Mouse (Mus musculus) lung, postnatal 4 days (tissue): ENCODE data around the gene Bckdha.

Experiments used
- DNase-seq, 2 experiments: peaks; one replicate each; pipeline ENCODE4 v3.0.0; 2021

Gene Bckdha

GRCm38 (mm10) chr7:25610056-25610455 lies 48.7 kb downstream of the Bckdha start:
- DNase-seq: peak in 1 of 2 experiments; percentile 13

DNA sequence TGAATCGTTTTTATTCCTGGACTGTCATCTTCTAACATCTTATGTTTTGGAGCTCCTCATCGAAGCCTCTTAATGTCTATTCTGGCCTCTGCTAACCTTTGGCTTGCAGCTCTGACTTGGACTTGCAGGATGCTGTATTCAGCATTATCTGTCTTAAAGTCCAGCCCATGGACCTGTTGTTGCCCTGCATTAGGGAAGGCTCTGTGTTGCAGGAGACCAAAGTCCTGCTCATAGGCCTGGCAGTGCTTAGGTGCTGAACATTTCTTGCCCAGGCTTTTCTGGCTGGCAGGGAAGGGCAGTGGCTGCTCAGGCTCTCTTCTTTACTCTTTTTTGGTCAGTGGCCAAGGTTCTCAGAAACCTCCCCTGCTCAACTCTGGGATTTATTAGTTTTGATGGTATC lies 51.6 kb downstream of the Bckdha start:
- DNase-seq: peak in 1 of 2 experiments; percentile 6

- peak in 1 of 2 experiments; percentile 12 for DNase-seq
Observed at GRCm38 (mm10) chr7:25606625-25607063, 52.1 kb downstream of the Bckdha start.

DNA sequence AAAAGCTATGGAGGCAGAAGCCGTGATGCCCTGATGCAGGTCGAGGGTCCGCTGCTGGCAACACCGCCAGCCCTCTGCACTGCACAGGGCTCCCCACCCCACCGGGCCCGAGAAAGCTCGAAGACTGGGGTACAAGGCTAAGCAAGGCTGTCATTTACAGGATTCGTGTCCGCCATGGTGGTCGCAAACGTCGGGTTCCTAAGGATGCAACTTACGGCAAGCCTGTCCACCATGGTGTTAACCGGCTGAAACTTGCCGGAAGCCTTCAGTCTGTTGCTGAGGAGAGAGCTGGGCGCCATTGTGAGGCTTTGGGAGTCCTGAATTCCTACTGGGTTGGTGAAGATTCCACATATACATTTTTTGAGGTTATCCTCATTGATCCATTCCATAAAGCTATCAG lies 57.4 kb downstream of the Bckdha start:
- DNase-seq: peak in 1 of 2 experiments; percentile 17

DNA sequence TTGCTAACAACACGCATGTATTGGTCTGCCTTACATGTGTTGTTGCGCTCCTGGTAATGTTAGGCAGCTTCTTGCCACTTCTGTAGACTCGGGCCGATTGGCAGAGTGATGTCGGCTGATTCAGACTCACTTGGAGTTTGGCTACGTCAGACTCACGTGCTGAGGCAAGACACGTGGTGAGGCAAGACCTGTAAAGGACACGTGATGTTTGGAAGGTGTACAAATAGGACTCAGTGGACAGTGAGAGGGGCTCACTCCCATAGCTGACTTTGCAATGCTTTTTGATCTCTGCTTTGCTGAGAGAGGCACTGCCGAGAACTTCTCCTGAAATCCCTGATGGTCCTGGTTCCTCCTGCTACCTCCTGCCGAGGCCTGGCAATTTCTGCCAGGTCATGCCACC lies 58.1 kb downstream of the Bckdha start:
- peak in 1 of 2 experiments; percentile 16 for DNase-seq

DNA sequence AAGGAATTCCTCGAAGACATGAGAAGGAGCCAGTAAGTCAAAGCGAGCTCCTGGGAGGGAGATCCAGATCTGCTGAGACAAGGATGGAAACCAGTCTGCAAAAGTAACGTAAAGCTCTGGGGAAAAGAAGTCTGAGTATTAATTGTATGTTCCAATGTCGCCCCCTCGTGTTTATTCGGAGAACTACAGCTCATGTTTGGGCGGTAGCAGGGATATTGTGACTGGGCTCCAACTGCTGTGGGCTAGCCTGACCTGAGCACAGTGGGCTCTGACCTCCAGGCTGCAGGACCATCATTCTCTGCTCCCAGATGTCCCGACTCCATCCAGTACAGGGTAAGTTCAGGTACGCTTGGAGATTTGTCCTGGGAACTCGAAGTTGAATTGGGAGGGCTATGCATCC lies 59.1 kb downstream of the Bckdha start:
- DNase-seq: peak; percentile 42 to 76

DNA sequence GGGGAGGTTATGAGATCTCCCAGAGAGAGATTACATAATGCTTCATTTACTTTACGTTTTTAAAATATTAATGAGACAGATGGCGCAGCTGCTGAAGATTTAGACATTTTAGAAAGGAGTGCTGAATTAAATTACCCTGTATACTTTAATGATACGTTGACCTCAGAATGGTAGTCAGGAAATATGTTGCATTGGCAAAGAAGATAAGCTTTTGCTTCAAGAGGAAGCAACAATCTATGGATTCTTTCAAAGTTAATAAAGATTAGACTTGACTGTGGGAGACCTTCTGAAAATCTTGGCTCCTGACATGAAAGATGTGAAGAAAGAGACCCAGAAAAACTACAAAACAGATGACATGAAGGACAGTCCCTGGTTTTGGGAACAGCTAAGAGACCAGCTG lies 64.9 kb downstream of the Bckdha start:
- DNase-seq: no peak

- peak in 1 of 2 experiments; percentile 2 for DNase-seq
Observed at GRCm38 (mm10) chr7:25591226-25591625, 67.6 kb downstream of the Bckdha start.

- DNase-seq: no peak
Observed at GRCm38 (mm10) chr7:25585351-25586204, 73.2 kb downstream of the Bckdha start.

GRCm38 (mm10) chr7:25584651-25585050 lies 74.1 kb downstream of the Bckdha start:
- DNase-seq: no peak

- DNase-seq: no peak
Observed at GRCm38 (mm10) chr7:25582301-25582810, 76.4 kb downstream of the Bckdha start.
